Mouse (Mus musculus) liver, embryonic 13.5 days (tissue): Measurements from ENCODE around the gene Vmn1r55. TPM values are rescaled to one million over a fixed set of nuclear protein-coding genes. Genes with fewer than 3 reads are reported as not detected.
"Not testable (repeated sequence)": the region's sequence is repeated elsewhere in the genome, so short reads cannot be mapped to it uniquely, and the experiment has no call there.

Experiments used
- ATAC-seq: fragments of 200-750 bp; cut with Nextera tagmentation; 2 replicates; pipeline ENCODE4 v1.8.0; 2017; ENCODE audit warnings: low read depth, mild to moderate bottlenecking, moderate number of reproducible peaks, moderate library complexity
- DNase-seq: peaks from one replicate; pipeline ENCODE4 v3.0.0; 2022
- H3K27ac ChIP-seq: fragments of 300-500 bp; sonication (generic); 2 replicates; pipeline ENCODE4 v1.5.1; 2015; ENCODE audit warnings: moderate library complexity, mild to moderate bottlenecking, inconsistent platforms
- H3K27me3 ChIP-seq: fragments of 300-500 bp; sonication (generic); 2 replicates; pipeline ENCODE4 v1.6.1; 2015; ENCODE audit warnings: mild to moderate bottlenecking, inconsistent platforms
- H3K36me3 ChIP-seq: fragments of 300-500 bp; sonication (generic); 2 replicates; pipeline ENCODE4 v1.6.1; 2015; ENCODE audit warnings: mild to moderate bottlenecking, inconsistent platforms
- H3K4me1 ChIP-seq: fragments of 300-500 bp; sonication (generic); replicated peaks from 2 replicates; pipeline ENCODE4 v1.6.1; 2015; ENCODE audit warnings: inconsistent platforms
- H3K4me2 ChIP-seq: fragments of 300-500 bp; sonication (generic); 2 replicates; pipeline ENCODE4 v1.6.1; 2015; ENCODE audit warnings: inconsistent platforms, mild to moderate bottlenecking, moderate library complexity
- H3K4me3 ChIP-seq: fragments of 300-500 bp; sonication (generic); replicated peaks from 2 replicates; pipeline ENCODE4 v1.5.1; 2015; ENCODE audit warnings: mild to moderate bottlenecking, inconsistent platforms
- H3K9ac ChIP-seq: fragments of 300-500 bp; sonication (generic); 2 replicates; pipeline ENCODE4 v1.6.1; 2015; ENCODE audit warnings: mild to moderate bottlenecking, inconsistent platforms
- H3K9me3 ChIP-seq: fragments of 300-500 bp; sonication (generic); replicated peaks from 2 replicates; pipeline ENCODE4 v1.6.1; 2016; ENCODE audit warnings: inconsistent platforms
- WGBS: fragments of 180-500 bp; shearing (Covaris S2); methylation state at CpG from one replicate; pipeline ENCODE4 v1.1.7; 2015; ENCODE audit not compliant: insufficient replicate concordance; 5-methylcytosine and 5-hydroxymethylcytosine counted together
- microRNA-seq: library from miRNA; unstranded; fragments of <30 nt; microRNA quantifications from one replicate; pipeline ENCODE4, GENCODE M21; 2016
- polyA plus RNA-seq: library from polyadenylated mRNA; unstranded; fragments of >200 nt; fragmentation: Nextera tagmentation; extraction: Ambion mirVana; gene quantifications from 2 replicates; pipeline ENCODE4 v1.2.1, GENCODE M21; 2015

Vmn1r55 gene
- polyA plus RNA-seq, 1 experiment from 2014 or later = not detected

GRCm38 (mm10) chr7:5080815-5081214 is 68.7 kb downstream of the Vmn1r55 start:
- H3K9me3 ChIP-seq = no peaks in the 10 kb centered on the region

GRCm38 (mm10) chr7:5080010-5080751 is 69.3 kb downstream of the Vmn1r55 start, which contains the start of gene Epn1:
Gene Epn1 (plus strand): TSS chr7:5080235.
- H3K9me3 ChIP-seq = no peaks in the 10 kb centered on the region
- H3K36me3 ChIP-seq = peaks cover 72% of the 10 kb centered on the region
- WGBS = under 1% methylated on average over 79 of the region's 81 CpGs
- peak within 1 kb of the TSS; percentile 95 for H3K27ac ChIP-seq
- peak within 1 kb of the TSS; percentile 90 for H3K4me3 ChIP-seq
- DNase-seq = peak; percentile 93
- peak; percentile 90 for ATAC-seq
- peak within 1 kb of the TSS; percentile 98 for H3K9ac ChIP-seq
- no peaks in the 10 kb centered on the region for H3K27me3 ChIP-seq
- peaks cover 71% of the 10 kb centered on the region for H3K4me1 ChIP-seq
- peak within 1 kb of the TSS; percentile 84 for H3K4me2 ChIP-seq

More at GRCm38 (mm10) chr7:5080815-5081214, 68.7 kb downstream of the Vmn1r55 start:
- WGBS = 6% methylated on average over 6 of the region's 6 CpGs
- H3K9ac ChIP-seq = peak overlapping the region; percentile 98
- DNase-seq (no peak), ATAC-seq (no peak)
- H3K4me2 ChIP-seq = peak overlapping the region; percentile 84
- peak overlapping the region; percentile 90 for H3K4me3 ChIP-seq
- peaks cover 71% of the 10 kb centered on the region for H3K4me1 ChIP-seq
- H3K27me3 ChIP-seq = no peaks in the 10 kb centered on the region
- peak overlapping the region; percentile 95 for H3K27ac ChIP-seq
- peaks cover 72% of the 10 kb centered on the region for H3K36me3 ChIP-seq

- H3K27ac ChIP-seq = peak overlapping the region; percentile 95
- H3K27me3 ChIP-seq, DNase-seq, H3K9me3 ChIP-seq, ATAC-seq: not testable (repeated sequence)
- WGBS = 36% methylated on average over 9 of the region's 13 CpGs
- peak overlapping the region; percentile 98 for H3K9ac ChIP-seq
- H3K36me3 ChIP-seq = peaks cover 72% of the 10 kb centered on the region
- H3K4me2 ChIP-seq = peak overlapping the region; percentile 84
- peaks cover 71% of the 10 kb centered on the region for H3K4me1 ChIP-seq
- peak overlapping the region; percentile 90 for H3K4me3 ChIP-seq
Measured at GRCm38 (mm10) chr7:5079365-5080009, 70.0 kb downstream of the Vmn1r55 start.

Small RNA genes lying within 50 kb of the gene (microRNA-seq; reads per million reads assigned to microRNA genes)
- not detected for gene Gm26217

Other genes with a start within 250 kb of the Vmn1r55 start
- gene Gm36210, start 243.2 kb downstream of the Vmn1r55 start, polyA plus RNA-seq = 0.07 TPM in 1 of 2 replicates, not detected in the other
- gene Zfp628, start 234.5 kb downstream of the Vmn1r55 start, polyA plus RNA-seq = 1.4 and 1.6 TPM in 2 replicates
- gene Nat14, start 227.6 kb downstream of the Vmn1r55 start, polyA plus RNA-seq = 0.57 and 0.67 TPM in 2 replicates
- 0.03 and 0.09 TPM in 2 replicates for gene Ssc5d, start 223.9 kb downstream of the Vmn1r55 start, polyA plus RNA-seq
- not detected in 2 replicates for gene Sbk2, start 185.3 kb downstream of the Vmn1r55 start, polyA plus RNA-seq
- gene Sbk3, start 178.5 kb downstream of the Vmn1r55 start, polyA plus RNA-seq = not detected in 2 replicates
- gene Zfp579, start 153.5 kb downstream of the Vmn1r55 start, polyA plus RNA-seq = 4.0 TPM in 2 replicates
- 9.8 and 10.0 TPM in 2 replicates for gene Zfp524, start 135.3 kb downstream of the Vmn1r55 start, polyA plus RNA-seq
- gene Fiz1, start 135.0 kb downstream of the Vmn1r55 start, polyA plus RNA-seq = 15.8 and 18.7 TPM in 2 replicates
- gene Gm44973, start 134.2 kb downstream of the Vmn1r55 start, polyA plus RNA-seq = 1.1 and 1.5 TPM in 2 replicates
- gene Zfp865, start 129.3 kb downstream of the Vmn1r55 start, polyA plus RNA-seq = 1.4 TPM in 2 replicates
- 0.84 and 1.4 TPM in 2 replicates for gene Ccdc106, start 129.1 kb downstream of the Vmn1r55 start, polyA plus RNA-seq
- gene 4632433K11Rik, start 115.6 kb downstream of the Vmn1r55 start, polyA plus RNA-seq = 0.09 TPM in 1 of 2 replicates, not detected in the other
- 0.93 and 1.4 TPM in 2 replicates for gene Zfp784, start 111.2 kb downstream of the Vmn1r55 start, polyA plus RNA-seq
- 2.2 and 2.7 TPM in 2 replicates for gene Zfp580, start 98.1 kb downstream of the Vmn1r55 start, polyA plus RNA-seq
- gene U2af2, start 87.5 kb downstream of the Vmn1r55 start, polyA plus RNA-seq = 79.1 and 83.0 TPM in 2 replicates
- 45.6 and 48.2 TPM in 2 replicates for gene Epn1, start 69.4 kb downstream of the Vmn1r55 start, polyA plus RNA-seq
- gene Rfpl4, start 32.7 kb downstream of the Vmn1r55 start, polyA plus RNA-seq = not detected in 2 replicates
- gene Rasl2-9, start 23.7 kb downstream of the Vmn1r55 start, polyA plus RNA-seq = 0.19 and 0.24 TPM in 2 replicates
- gene Vmn1r56, start 47.1 kb upstream of the Vmn1r55 start, polyA plus RNA-seq = not detected in 2 replicates
- gene Vmn1r57, start 68.8 kb upstream of the Vmn1r55 start, polyA plus RNA-seq = not detected in 2 replicates
- not detected in 2 replicates for gene Gm5065, start 200.9 kb upstream of the Vmn1r55 start, polyA plus RNA-seq
- not detected in 2 replicates for gene Nlrp2, start 201.4 kb upstream of the Vmn1r55 start, polyA plus RNA-seq